Mouse (Mus musculus): ENCODE results near the gene Trio. TPM values are rescaled to one million over a fixed set of nuclear protein-coding genes. Genes with fewer than 3 reads are reported as not detected.

Trio gene
- polyA plus RNA-seq, 1 experiment from 2014 or later = 15.9 TPM

- no peaks in the 10 kb centered on the region for H3K9me3 ChIP-seq
- H3K4me1 ChIP-seq (replicated peaks) = peaks cover 37% of the 10 kb centered on the region
- H3K27me3 ChIP-seq (replicated peaks) = no peaks in the 10 kb centered on the region
- H3K9ac ChIP-seq = no peak overlapping the region
- H3K4me2 ChIP-seq (replicated peaks) = 0 out of 2 replicates have a peak overlapping the region, but pooled peaks have one; percentile 0
- H3K27ac ChIP-seq = no peak overlapping the region
- no peak overlapping the region for H3K4me3 ChIP-seq (replicated peaks)
- peaks cover 8% of the 10 kb centered on the region for H3K36me3 ChIP-seq
- WGBS = 38% methylated on average over 10 of the region's 10 CpGs
- peak; percentile 71 for ATAC-seq
These were observed 219.4 kb downstream of the Trio start for GRCm38 (mm10) chr15:27806219-27806618.

- Histone ChIP-seq H3K4me2 (replicated peaks) (no peak overlapping the region), H3K4me1 (replicated peaks) (peaks cover 37% of the 10 kb centered on the region)
- ATAC-seq = no peak
These were observed 220.0 kb downstream of the Trio start for GRCm38 (mm10) chr15:27805654-27806053.

GRCm38 (mm10) chr15:27804447-27804846, 221.2 kb downstream of the Trio start:
- Histone ChIP-seq H3K4me3 (replicated peaks) (no peak overlapping the region), H3K27ac (no peak overlapping the region), H3K9me3 (no peaks in the 10 kb centered on the region), H3K4me2 (replicated peaks) (no peak overlapping the region), H3K9ac (no peak overlapping the region), H3K4me1 (replicated peaks) (peaks cover 37% of the 10 kb centered on the region), H3K36me3 (peaks cover 8% of the 10 kb centered on the region), H3K27me3 (replicated peaks) (no peaks in the 10 kb centered on the region)
- no peak for ATAC-seq
- WGBS = 64% methylated on average over 14 of the region's 14 CpGs

More at GRCm38 (mm10) chr15:27805654-27806053, 220.0 kb downstream of the Trio start:
- peak overlapping the region; percentile 19; the same call in 1 of the 2 replicates for H3K27ac ChIP-seq
- no peaks in the 10 kb centered on the region for H3K27me3 ChIP-seq (replicated peaks)
- 77% methylated on average over 16 of the region's 16 CpGs for WGBS
- H3K4me3 ChIP-seq (replicated peaks) = no peak overlapping the region
- peaks cover 8% of the 10 kb centered on the region for H3K36me3 ChIP-seq
- H3K9ac ChIP-seq = no peak overlapping the region
- no peaks in the 10 kb centered on the region for H3K9me3 ChIP-seq

- no peak overlapping the region for H3K9ac ChIP-seq
- no peaks in the 10 kb centered on the region for H3K27me3 ChIP-seq (replicated peaks)
- no peak overlapping the region for H3K4me2 ChIP-seq (replicated peaks)
- H3K27ac ChIP-seq = no peak overlapping the region
- 73% methylated on average over 18 of the region's 18 CpGs for WGBS
- no peaks in the 10 kb centered on the region for H3K9me3 ChIP-seq
- H3K36me3 ChIP-seq = peaks cover 13% of the 10 kb centered on the region
- H3K4me1 ChIP-seq (replicated peaks) = peaks cover 31% of the 10 kb centered on the region
- H3K4me3 ChIP-seq (replicated peaks) = no peak overlapping the region
- no peak for ATAC-seq
These were observed 221.9 kb downstream of the Trio start for GRCm38 (mm10) chr15:27803568-27804345.

GRCm38 (mm10) chr15:27802243-27802642, 223.4 kb downstream of the Trio start:
- Histone ChIP-seq H3K9me3 (no peaks in the 10 kb centered on the region), H3K27ac (0 out of 2 replicates have a peak overlapping the region, but pooled peaks have one; percentile 29), H3K4me3 (replicated peaks) (no peak overlapping the region), H3K9ac (peak overlapping the region; percentile 12; the same call in 1 of the 2 replicates), H3K27me3 (replicated peaks) (no peaks in the 10 kb centered on the region), H3K36me3 (peaks cover 16% of the 10 kb centered on the region), H3K4me1 (replicated peaks) (peaks cover 27% of the 10 kb centered on the region), H3K4me2 (replicated peaks) (no peak overlapping the region)
- no peak for ATAC-seq
- 49% methylated on average over 12 of the region's 12 CpGs for WGBS

GRCm38 (mm10) chr15:27801177-27801576, 224.5 kb downstream of the Trio start:
- 75% methylated on average over 4 of the region's 4 CpGs for WGBS
- no peak overlapping the region for H3K27ac ChIP-seq
- ATAC-seq = no peak

GRCm38 (mm10) chr15:27797480-27798155, 228.0 kb downstream of the Trio start:
- Histone ChIP-seq H3K4me1 (replicated peaks) (peaks cover 26% of the 10 kb centered on the region; the same call in 1 of the 2 replicates), H3K4me2 (replicated peaks) (no peak overlapping the region), H3K27ac (0 out of 2 replicates have a peak overlapping the region, but pooled peaks have one; percentile 6), H3K36me3 (0 out of 2 replicates have a peak, but pooled peaks cover 7% of the 10 kb centered on the region), H3K27me3 (replicated peaks) (no peaks in the 10 kb centered on the region), H3K4me3 (replicated peaks) (no peak overlapping the region), H3K9ac (no peak overlapping the region), H3K9me3 (no peaks in the 10 kb centered on the region)
- no peak for ATAC-seq
- WGBS = 66% methylated on average over 20 of the region's 20 CpGs

More at GRCm38 (mm10) chr15:27801177-27801576, 224.5 kb downstream of the Trio start:
- peaks cover 23% of the 10 kb centered on the region for H3K4me1 ChIP-seq (replicated peaks)
- H3K27me3 ChIP-seq (replicated peaks) = no peaks in the 10 kb centered on the region
- H3K36me3 ChIP-seq = peaks cover 16% of the 10 kb centered on the region
- H3K9ac ChIP-seq = no peak overlapping the region
- no peak overlapping the region for H3K4me2 ChIP-seq (replicated peaks)
- H3K9me3 ChIP-seq = no peaks in the 10 kb centered on the region
- H3K4me3 ChIP-seq (replicated peaks) = no peak overlapping the region

- Histone ChIP-seq H3K4me3 (replicated peaks) (no peak overlapping the region), H3K4me1 (replicated peaks) (peaks cover 31% of the 10 kb centered on the region; the same call in 1 of the 2 replicates), H3K9me3 (no peaks in the 10 kb centered on the region), H3K36me3 (0 out of 2 replicates have a peak, but pooled peaks cover 7% of the 10 kb centered on the region), H3K27ac (peak overlapping the region; percentile 6; the same call in 1 of the 2 replicates), H3K27me3 (replicated peaks) (no peaks in the 10 kb centered on the region), H3K4me2 (replicated peaks) (no peak overlapping the region), H3K9ac (no peak overlapping the region)
- WGBS = 59% methylated on average over 7 of the region's 7 CpGs
- 0 out of 2 replicates have a peak, but pooled peaks have one; percentile 17 for ATAC-seq
These were observed 228.8 kb downstream of the Trio start for GRCm38 (mm10) chr15:27796868-27797222.

- H3K4me3 ChIP-seq (replicated peaks) = no peak overlapping the region
- 0 out of 2 replicates have a peak, but pooled peaks have one; percentile 29 for ATAC-seq
- H3K4me1 ChIP-seq (replicated peaks) = peaks cover 31% of the 10 kb centered on the region; the same call in 1 of the 2 replicates
- no peaks in the 10 kb centered on the region for H3K27me3 ChIP-seq (replicated peaks)
- WGBS = 51% methylated on average over 22 of the region's 22 CpGs
- H3K4me2 ChIP-seq (replicated peaks) = no peak overlapping the region
- H3K27ac ChIP-seq = peak overlapping the region; percentile 49; the same call in 1 of the 2 replicates
- 0 out of 2 replicates have a peak, but pooled peaks cover 7% of the 10 kb centered on the region for H3K36me3 ChIP-seq
- no peak overlapping the region for H3K9ac ChIP-seq
- H3K9me3 ChIP-seq = no peaks in the 10 kb centered on the region
These were observed 229.4 kb downstream of the Trio start for GRCm38 (mm10) chr15:27795942-27796867.

GRCm38 (mm10) chr15:27793284-27793683, 232.4 kb downstream of the Trio start:
- Histone ChIP-seq H3K9me3 (no peaks in the 10 kb centered on the region), H3K4me1 (replicated peaks) (peaks cover 39% of the 10 kb centered on the region), H3K36me3 (no peaks in the 10 kb centered on the region), H3K9ac (no peak overlapping the region), H3K4me2 (replicated peaks) (no peak overlapping the region), H3K27me3 (replicated peaks) (no peaks in the 10 kb centered on the region), H3K4me3 (replicated peaks) (no peak overlapping the region), H3K27ac (no peak overlapping the region)
- no peak for ATAC-seq
- WGBS = 61% methylated on average over 6 of the region's 6 CpGs

GRCm38 (mm10) chr15:27792473-27792872, 233.2 kb downstream of the Trio start:
- no peak overlapping the region for H3K4me3 ChIP-seq (replicated peaks)
- H3K27ac ChIP-seq = no peak overlapping the region
- ATAC-seq = no peak
- H3K27me3 ChIP-seq (replicated peaks) = no peaks in the 10 kb centered on the region
- no peak overlapping the region for H3K9ac ChIP-seq
- WGBS = 40% methylated on average over 11 of the region's 11 CpGs
- H3K9me3 ChIP-seq = no peaks in the 10 kb centered on the region
- H3K36me3 ChIP-seq = no peaks in the 10 kb centered on the region
- peaks cover 39% of the 10 kb centered on the region for H3K4me1 ChIP-seq (replicated peaks)
- H3K4me2 ChIP-seq (replicated peaks) = no peak overlapping the region
